Mouse (Mus musculus) thymus, adult 2 months (tissue): Measurements from ENCODE around the gene Kif21a.

Experiments used
- CTCF ChIP-seq: fragments of 200-500 bp; IDR thresholded peaks from 2 replicates; pipeline ENCODE4 v1.5.1; 2012; ENCODE audit warnings: mild to moderate bottlenecking, control low read depth, low read length, moderate library complexity, borderline replicate concordance; ENCODE audit not compliant: control insufficient read depth, poor library complexity, insufficient read depth; ENCODE audit errors: extremely low read depth
- POLR2A ChIP-seq: fragments of 200-500 bp; IDR thresholded peaks from 2 replicates; pipeline ENCODE4 v1.6.1; 2012; ENCODE audit warnings: mild to moderate bottlenecking, low read length, control low read depth, moderate library complexity; ENCODE audit not compliant: control insufficient read depth, poor library complexity, insufficient read depth; ENCODE audit errors: extremely low read depth

- TF ChIP-seq CTCF, result no peak
- no peak for TF ChIP-seq POLR2A
Measured at GRCm38 (mm10) chr15:91089427-91089826, 39.7 kb upstream of the Kif21a start.
